Mouse (Mus musculus) neural tube, embryonic 14.5 days (tissue): ENCODE data around the gene Trim72. TPM values are rescaled to one million over a fixed set of nuclear protein-coding genes. Genes with fewer than 3 reads are reported as not detected.

Experiments
- ATAC-seq: fragments of 200-750 bp; cut with Nextera tagmentation; 2 replicates; pipeline ENCODE4 v1.8.0; 2017; ENCODE audit warnings: low read depth, mild to moderate bottlenecking, moderate TSS enrichment, moderate library complexity
- H3K27ac ChIP-seq: fragments of 300-500 bp; sonication (generic); 2 replicates; pipeline ENCODE4 v1.5.1; 2014; ENCODE audit warnings: low read depth, mild to moderate bottlenecking, control low read depth, low read length, moderate library complexity, mixed read lengths
- H3K27me3 ChIP-seq: fragments of 300-500 bp; sonication (generic); 2 replicates; pipeline ENCODE4 v1.6.1; 2014; ENCODE audit warnings: low read length; ENCODE audit not compliant: control insufficient read depth, insufficient read depth
- H3K36me3 ChIP-seq: fragments of 300-500 bp; sonication (generic); 2 replicates; pipeline ENCODE4 v1.6.1; 2014; ENCODE audit warnings: low read length, mixed read lengths; ENCODE audit not compliant: control insufficient read depth, insufficient read depth
- H3K4me1 ChIP-seq: fragments of 300-500 bp; sonication (generic); 2 replicates; pipeline ENCODE4 v1.6.1; 2014; ENCODE audit warnings: low read length; ENCODE audit not compliant: control insufficient read depth, insufficient read depth
- H3K4me2 ChIP-seq: fragments of 300-500 bp; sonication (generic); 2 replicates; pipeline ENCODE4 v1.6.1; 2014; ENCODE audit warnings: mild to moderate bottlenecking, low read depth, low read length, control low read depth
- H3K4me3 ChIP-seq: fragments of 300-500 bp; sonication (generic); 2 replicates; pipeline ENCODE4 v1.5.1; 2014; ENCODE audit warnings: low read depth, low read length, control low read depth, mixed read lengths
- H3K9ac ChIP-seq: fragments of 300-500 bp; sonication (generic); replicated peaks from 2 replicates; pipeline ENCODE4 v1.6.1; 2014; ENCODE audit warnings: low read depth, mild to moderate bottlenecking, control low read depth, low read length, mixed read lengths
- H3K9me3 ChIP-seq: fragments of 300-500 bp; sonication (generic); 2 replicates; pipeline ENCODE4 v1.6.1; 2016; ENCODE audit warnings: low read length; ENCODE audit not compliant: control insufficient read depth
- WGBS: fragments of 180-500 bp; shearing (Covaris S2); extraction: QIAGEN DNeasy Blood & Tissue Kit; methylation state at CpG from one replicate; pipeline ENCODE4 v1.1.7; 2014; 5-methylcytosine and 5-hydroxymethylcytosine counted together
- polyA plus RNA-seq: library from polyadenylated mRNA; unstranded; fragments of >200 nt; fragmentation: Nextera tagmentation; extraction: Ambion mirVana; gene quantifications from 2 replicates; pipeline ENCODE4 v1.2.1, GENCODE M21; 2014

Trim72 gene
- polyA plus RNA-seq, 1 experiment from 2014 or later = not detected

DNA sequence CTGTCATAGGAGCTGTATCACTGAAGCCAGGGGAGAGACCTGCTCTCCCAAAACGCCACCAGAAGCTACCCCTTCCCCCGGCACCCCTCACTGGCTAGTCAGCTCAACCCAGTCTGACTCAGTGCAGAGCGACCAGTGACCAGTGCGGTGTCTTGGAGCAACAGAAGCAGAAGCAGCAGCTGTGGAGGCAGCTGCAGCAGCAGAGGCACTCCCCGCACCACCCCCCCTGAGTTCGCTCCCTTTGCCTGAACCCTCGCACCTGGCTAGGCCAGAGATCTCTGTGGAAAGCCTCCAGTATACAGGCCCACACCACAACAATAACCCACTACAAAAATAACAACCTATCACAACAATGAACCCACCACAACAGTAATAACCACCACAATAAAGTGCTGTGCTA, 54.8 kb downstream of the Trim72 start:
- Histone ChIP-seq H3K4me3 (no peak overlapping the region), H3K9ac (no peak overlapping the region), H3K27ac (no peak overlapping the region), H3K36me3 (no peaks in the 10 kb centered on the region), H3K4me1 (no peaks in the 10 kb centered on the region), H3K27me3 (no peaks in the 10 kb centered on the region), H3K4me2 (no peak overlapping the region), H3K9me3 (no peaks in the 10 kb centered on the region)
- ATAC-seq = no peak
- WGBS = 77% methylated on average over 7 of the region's 7 CpGs

DNA sequence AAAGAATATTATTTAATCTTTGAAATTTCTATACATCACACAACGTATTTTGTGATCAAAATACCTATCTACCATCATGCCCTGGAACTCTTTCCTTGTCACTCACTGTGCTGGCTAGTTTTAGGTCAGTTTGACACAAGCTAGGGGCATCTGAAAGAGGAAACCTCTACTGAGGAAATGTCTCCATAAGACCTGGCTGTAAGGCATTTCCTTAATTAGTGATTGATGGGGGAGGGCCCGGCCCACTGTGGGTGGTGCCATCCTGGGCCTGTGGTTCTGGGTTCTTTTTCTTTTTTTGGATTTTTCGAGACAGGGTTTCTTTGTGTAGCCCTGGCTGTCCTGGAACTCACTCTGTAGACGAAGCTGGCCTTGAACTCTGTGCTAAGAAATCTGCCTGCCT, 55.3 kb downstream of the Trim72 start:
- Histone ChIP-seq H3K27ac (no peak overlapping the region), H3K4me3 (no peak overlapping the region), H3K4me1 (no peaks in the 10 kb centered on the region), H3K36me3 (no peaks in the 10 kb centered on the region), H3K9me3 (no peaks in the 10 kb centered on the region), H3K4me2 (no peak overlapping the region), H3K27me3 (no peaks in the 10 kb centered on the region), H3K9ac (no peak overlapping the region)
- 79% methylated on average over 4 of the region's 4 CpGs for WGBS
- ATAC-seq = no peak

Other genes starting within 250 kb of the Trim72 start
- gene Orai3, start 234.1 kb upstream of the Trim72 start, polyA plus RNA-seq = 4.6 and 6.8 TPM in 2 replicates
- 22.4 and 23.3 TPM in 2 replicates for gene Setd1a, start 227.3 kb upstream of the Trim72 start, polyA plus RNA-seq
- gene Gm49388, start 218.3 kb upstream of the Trim72 start, polyA plus RNA-seq = 0.64 TPM in 1 of 2 replicates, not detected in the other
- 7.0 and 9.6 TPM in 2 replicates for gene Hsd3b7, start 203.3 kb upstream of the Trim72 start, polyA plus RNA-seq
- 9.8 and 13.5 TPM in 2 replicates for gene Stx4a, start 179.7 kb upstream of the Trim72 start, polyA plus RNA-seq
- 65.9 and 66.9 TPM in 2 replicates for gene Stx1b, start 179.4 kb upstream of the Trim72 start, polyA plus RNA-seq
- 12.0 and 13.1 TPM in 2 replicates for gene Zfp646, start 127.7 kb upstream of the Trim72 start, polyA plus RNA-seq
- 29.7 and 30.7 TPM in 2 replicates for gene Zfp668, start 127.1 kb upstream of the Trim72 start, polyA plus RNA-seq
- 0.37 and 0.57 TPM in 2 replicates for gene Prss53, start 113.0 kb upstream of the Trim72 start, polyA plus RNA-seq
- gene Gm21974, start 108.5 kb upstream of the Trim72 start, polyA plus RNA-seq = 0.40 and 0.54 TPM in 2 replicates
- 59.2 and 81.7 TPM in 2 replicates for gene Vkorc1, start 108.3 kb upstream of the Trim72 start, polyA plus RNA-seq
- gene Bckdk, start 99.9 kb upstream of the Trim72 start, polyA plus RNA-seq = 58.0 and 65.8 TPM in 2 replicates
- 48.6 and 49.4 TPM in 2 replicates for gene Kat8, start 91.4 kb upstream of the Trim72 start, polyA plus RNA-seq
- gene Prss8, start 73.8 kb upstream of the Trim72 start, polyA plus RNA-seq = 0.39 TPM in 1 of 2 replicates, not detected in the other
- gene Prss36, start 57.2 kb upstream of the Trim72 start, polyA plus RNA-seq = 14.4 and 14.8 TPM in 2 replicates
- gene Fus, start 36.5 kb upstream of the Trim72 start, polyA plus RNA-seq = 47.6 and 52.2 TPM in 2 replicates
- gene Pycard, start 10.1 kb upstream of the Trim72 start, polyA plus RNA-seq = 4.6 and 6.1 TPM in 2 replicates
- gene Itgam, start 58.7 kb downstream of the Trim72 start, polyA plus RNA-seq = 0.25 and 1.2 TPM in 2 replicates
- gene Gm49368, start 58.7 kb downstream of the Trim72 start, polyA plus RNA-seq = not detected in 2 replicates
- 0.15 TPM in 1 of 2 replicates, not detected in the other for gene Itgax, start 125.6 kb downstream of the Trim72 start, polyA plus RNA-seq
- not detected in 2 replicates for gene Itgad, start 150.4 kb downstream of the Trim72 start, polyA plus RNA-seq
- gene Cox6a2, start 202.4 kb downstream of the Trim72 start, polyA plus RNA-seq = 0.86 TPM in 1 of 2 replicates, not detected in the other
- 9.0 and 10.7 TPM in 2 replicates for gene Armc5, start 233.4 kb downstream of the Trim72 start, polyA plus RNA-seq
- 9.5 and 9.7 TPM in 2 replicates for gene 9130023H24Rik, start 234.1 kb downstream of the Trim72 start, polyA plus RNA-seq
- gene Tgfb1i1, start 242.9 kb downstream of the Trim72 start, polyA plus RNA-seq = 15.2 and 24.7 TPM in 2 replicates